Mouse (Mus musculus): ENCODE data around the gene Gm3047. TPM values are rescaled to one million over a fixed set of nuclear protein-coding genes. Genes with fewer than 3 reads are reported as not detected.

The Gm3047 gene
- polyA plus RNA-seq (2012; fragmentation: generic; extraction: Trizol) = not detected

GRCm38 (mm10) chr14:4555105-4555504 is at the start of gene Gm3047:
TSS of gene Gm3047 (plus strand) at chr14:4555405.

Other genes starting within 250 kb of the Gm3047 start
- gene Gm3149, start 238.1 kb upstream of the Gm3047 start, polyA plus RNA-seq (2012; fragmentation: generic; extraction: Trizol) = not detected
- not detected for gene 2610042L04Rik, start 220.6 kb upstream of the Gm3047 start, polyA plus RNA-seq (2012; fragmentation: generic; extraction: Trizol)
- not detected for gene Gm3159, start 157.9 kb upstream of the Gm3047 start, polyA plus RNA-seq (2012; fragmentation: generic; extraction: Trizol)
- gene Gm3164, start 140.0 kb upstream of the Gm3047 start, polyA plus RNA-seq (2012; fragmentation: generic; extraction: Trizol) = not detected
- gene Gm3173, start 124.4 kb upstream of the Gm3047 start, polyA plus RNA-seq (2012; fragmentation: generic; extraction: Trizol) = not detected
- not detected for gene Gm3182, start 73.7 kb upstream of the Gm3047 start, polyA plus RNA-seq (2012; fragmentation: generic; extraction: Trizol)
- not detected for gene Gm8159, start 76.9 kb downstream of the Gm3047 start, polyA plus RNA-seq (2012; fragmentation: generic; extraction: Trizol)
- not detected for gene Gm3239, start 108.8 kb downstream of the Gm3047 start, polyA plus RNA-seq (2012; fragmentation: generic; extraction: Trizol)
- not detected for gene Gm7876, start 153.8 kb downstream of the Gm3047 start, polyA plus RNA-seq (2012; fragmentation: generic; extraction: Trizol)
- gene Gm3252, start 171.4 kb downstream of the Gm3047 start, polyA plus RNA-seq (2012; fragmentation: generic; extraction: Trizol) = not detected
- not detected for gene Gm9602, start 220.9 kb downstream of the Gm3047 start, polyA plus RNA-seq (2012; fragmentation: generic; extraction: Trizol)